Mouse (Mus musculus) liver, embryonic 16.5 days (tissue): Measurements from ENCODE around the gene Tecrl. TPM values are rescaled to one million over a fixed set of nuclear protein-coding genes. Genes with fewer than 3 reads are reported as not detected.

ENCODE experiments used
- ATAC-seq: fragments of 200-750 bp; cut with Nextera tagmentation; 2 replicates; pipeline ENCODE4 v1.8.0; 2017; ENCODE audit warnings: low read depth, mild to moderate bottlenecking, moderate number of reproducible peaks, moderate library complexity
- H3K27ac ChIP-seq: fragments of 300-500 bp; sonication (generic); 2 replicates; pipeline ENCODE4 v1.5.1; 2014; ENCODE audit warnings: mild to moderate bottlenecking, low read length
- H3K27me3 ChIP-seq: fragments of 300-500 bp; sonication (generic); 2 replicates; pipeline ENCODE4 v1.6.1; 2014; ENCODE audit warnings: low read depth, low read length, mixed read lengths; ENCODE audit not compliant: control insufficient read depth, insufficient read depth
- H3K36me3 ChIP-seq: fragments of 300-500 bp; sonication (generic); 2 replicates; pipeline ENCODE4 v1.6.1; 2014; ENCODE audit warnings: mild to moderate bottlenecking; ENCODE audit not compliant: control insufficient read depth, insufficient read depth
- H3K4me1 ChIP-seq: fragments of 300-500 bp; sonication (generic); 2 replicates; pipeline ENCODE4 v1.6.1; 2014; ENCODE audit warnings: low read depth, low read length, mixed read lengths; ENCODE audit not compliant: control insufficient read depth
- H3K4me2 ChIP-seq: fragments of 300-500 bp; sonication (generic); 2 replicates; pipeline ENCODE4 v1.6.1; 2014; ENCODE audit warnings: low read depth, low read length, mixed read lengths
- H3K4me3 ChIP-seq: fragments of 300-500 bp; sonication (generic); 2 replicates; pipeline ENCODE4 v1.5.1; 2014; ENCODE audit warnings: low read depth, mild to moderate bottlenecking, low read length
- H3K9ac ChIP-seq: fragments of 300-500 bp; sonication (generic); 2 replicates; pipeline ENCODE4 v1.6.1; 2014; ENCODE audit warnings: low read depth, low read length
- H3K9me3 ChIP-seq: fragments of 300-500 bp; sonication (generic); replicated peaks from 2 replicates; pipeline ENCODE4 v1.6.1; 2016; ENCODE audit warnings: low read length; ENCODE audit not compliant: control insufficient read depth
- WGBS: fragments of 180-500 bp; shearing (Covaris S2); extraction: QIAGEN DNeasy Blood & Tissue Kit; methylation state at CpG from one replicate; pipeline ENCODE4 v1.1.7; 2014; ENCODE audit not compliant: insufficient replicate concordance; 5-methylcytosine and 5-hydroxymethylcytosine counted together
- polyA plus RNA-seq: library from polyadenylated mRNA; unstranded; fragments of >200 nt; fragmentation: Nextera tagmentation; extraction: Ambion mirVana; gene quantifications from 2 replicates; pipeline ENCODE4 v1.2.1, GENCODE M21; 2015

Gene Tecrl
- polyA plus RNA-seq: 0.07 and 0.28 TPM in 2 replicates

- Histone ChIP-seq H3K27me3 (no peaks in the 10 kb centered on the region), H3K36me3 (no peaks in the 10 kb centered on the region), H3K27ac (no peak within 1 kb of the TSS), H3K4me2 (no peak within 1 kb of the TSS), H3K4me3 (no peak within 1 kb of the TSS), H3K4me1 (no peaks in the 10 kb centered on the region), H3K9ac (no peak within 1 kb of the TSS), H3K9me3 (no peaks in the 10 kb centered on the region)
- WGBS: 41% methylated on average over 9 of the region's 9 CpGs
- no peak for ATAC-seq
Observed at GRCm38 (mm10) chr5:83354846-83355561, at the start of gene Tecrl. TSS of gene Tecrl (minus strand) at chr5:83355195.

- Histone ChIP-seq H3K9me3 (no peaks in the 10 kb centered on the region), H3K27me3 (no peaks in the 10 kb centered on the region), H3K36me3 (no peaks in the 10 kb centered on the region), H3K27ac (no peak overlapping the region), H3K4me2 (no peak overlapping the region), H3K4me1 (no peaks in the 10 kb centered on the region), H3K4me3 (no peak overlapping the region), H3K9ac (no peak overlapping the region)
- ATAC-seq: no peak
- WGBS: 57% methylated on average over 2 of the region's 2 CpGs
Observed at GRCm38 (mm10) chr5:83385021-83385420, 30.0 kb upstream of the Tecrl start.

GRCm38 (mm10) chr5:83351615-83352014 lies 3.4 kb downstream of the Tecrl start:
- Histone ChIP-seq H3K9ac (no peak overlapping the region), H3K27me3 (no peaks in the 10 kb centered on the region), H3K36me3 (no peaks in the 10 kb centered on the region), H3K9me3 (no peaks in the 10 kb centered on the region), H3K4me1 (no peaks in the 10 kb centered on the region), H3K4me3 (no peak overlapping the region), H3K27ac (no peak overlapping the region), H3K4me2 (no peak overlapping the region)
- ATAC-seq: no peak
- whole genome bisulfite sequencing: 13% methylated on average over 2 of the region's 2 CpGs

- H3K27me3 ChIP-seq: no peaks in the 10 kb centered on the region
- no peaks in the 10 kb centered on the region for H3K36me3 ChIP-seq
- H3K9me3 ChIP-seq: no peaks in the 10 kb centered on the region
- no peaks in the 10 kb centered on the region for H3K4me1 ChIP-seq
- H3K9ac ChIP-seq: no peak overlapping the region
- H3K4me3 ChIP-seq: no peak overlapping the region
- no peak for ATAC-seq
- 64% methylated on average over 4 of the region's 4 CpGs for WGBS
- H3K27ac ChIP-seq: no peak overlapping the region
- no peak overlapping the region for H3K4me2 ChIP-seq
Observed at GRCm38 (mm10) chr5:83339144-83339543, 15.9 kb downstream of the Tecrl start.

GRCm38 (mm10) chr5:83267148-83267776 lies 87.7 kb downstream of the Tecrl start:
- Histone ChIP-seq H3K36me3 (no peaks in the 10 kb centered on the region), H3K4me3 (no peak overlapping the region), H3K9me3 (no peaks in the 10 kb centered on the region), H3K27me3 (no peaks in the 10 kb centered on the region), H3K4me1 (no peaks in the 10 kb centered on the region), H3K9ac (no peak overlapping the region), H3K4me2 (no peak overlapping the region), H3K27ac (no peak overlapping the region)
- ATAC-seq: no peak
- WGBS: 43% methylated on average over 2 of the region's 2 CpGs

GRCm38 (mm10) chr5:83260059-83260458 lies 94.9 kb downstream of the Tecrl start:
- no peaks in the 10 kb centered on the region for H3K36me3 ChIP-seq
- no peak for ATAC-seq

GRCm38 (mm10) chr5:83254141-83254540 lies 100.9 kb downstream of the Tecrl start:
- WGBS: 76% methylated on average over 2 of the region's 2 CpGs
- no peaks in the 10 kb centered on the region for H3K9me3 ChIP-seq

More at GRCm38 (mm10) chr5:83260059-83260458, 94.9 kb downstream of the Tecrl start:
- Histone ChIP-seq H3K4me2 (no peak overlapping the region), H3K9me3 (no peaks in the 10 kb centered on the region), H3K4me1 (no peaks in the 10 kb centered on the region), H3K27me3 (no peaks in the 10 kb centered on the region), H3K27ac (no peak overlapping the region), H3K9ac (no peak overlapping the region), H3K4me3 (no peak overlapping the region)

GRCm38 (mm10) chr5:83238848-83239452 lies 116.0 kb downstream of the Tecrl start:
- no peak overlapping the region for H3K9ac ChIP-seq
- WGBS: 71% methylated on average over 5 of the region's 5 CpGs
- ATAC-seq: no peak
- H3K4me2 ChIP-seq: no peak overlapping the region
- no peak overlapping the region for H3K27ac ChIP-seq
- H3K4me1 ChIP-seq: no peaks in the 10 kb centered on the region
- H3K27me3 ChIP-seq: no peaks in the 10 kb centered on the region
- no peaks in the 10 kb centered on the region for H3K36me3 ChIP-seq
- H3K9me3 ChIP-seq: no peaks in the 10 kb centered on the region
- H3K4me3 ChIP-seq: no peak overlapping the region

More at GRCm38 (mm10) chr5:83254141-83254540, 100.9 kb downstream of the Tecrl start:
- no peak overlapping the region for H3K4me2 ChIP-seq
- no peak overlapping the region for H3K4me3 ChIP-seq
- ATAC-seq: no peak
- no peak overlapping the region for H3K27ac ChIP-seq
- no peak overlapping the region for H3K9ac ChIP-seq
- H3K4me1 ChIP-seq: no peaks in the 10 kb centered on the region
- H3K36me3 ChIP-seq: no peaks in the 10 kb centered on the region
- H3K27me3 ChIP-seq: no peaks in the 10 kb centered on the region
